Mouse (Mus musculus): Measurements from ENCODE around the gene Twnk.

- TF ChIP-seq CTCF (IDR thresholded peaks at IDR 0.05; ENCODE audit: low read depth) (no peak), EP300 (IDR thresholded peaks at IDR 0.05; ENCODE audit: low read depth) (no peak)
These were observed 12.9 kb downstream of the Twnk start for GRCm38 (mm10) chr19:45018351-45018831.

All from liver, embryonic 14.5 days (tissue).